Comparison of ENCODE assay signal across 30 mouse cellular contexts in the genomic region with DNA sequence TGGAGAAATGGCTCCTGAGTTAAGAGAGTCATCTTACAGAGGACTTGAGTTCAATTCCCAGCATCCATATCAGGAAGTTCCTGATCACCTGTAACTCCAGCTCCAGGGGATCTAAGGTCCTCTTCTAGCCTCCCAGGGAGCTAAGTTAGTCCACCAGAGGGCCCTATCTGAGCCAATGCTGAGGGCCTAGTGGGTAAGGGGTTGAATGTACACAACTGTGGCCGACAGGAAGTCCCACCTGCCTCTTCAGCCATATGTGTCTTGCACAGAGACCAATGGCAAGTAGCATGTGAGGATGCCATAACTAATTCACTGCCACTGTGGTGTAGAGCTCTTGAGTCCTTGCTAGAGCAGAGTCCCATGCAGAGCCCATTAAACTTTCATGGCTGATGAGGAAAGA. TPM values are rescaled to one million over a fixed set of nuclear protein-coding genes. Genes with fewer than 3 reads are reported as not detected.
DNase-seq lines count a peak whose midpoint lies in the region; ATAC-seq and TF ChIP-seq lines count a peak whose summit lies in the region.
"Had no signal": no experiment of that assay in that cellular context is flagged by ENCODE, and none has a peak within 500 bp of the region (broad histone marks: within the 10 kb centered on the region; RNA-seq: fewer than 3 reads in every experiment).

No protein-coding gene starts in this region.

- H3K4me1 ChIP-seq in heart, embryonic 12.5 days (replicated peaks) = no peaks in the 10 kb centered on the region
- H3K4me1 ChIP-seq in CH12.LX (ENCODE audit: control insufficient read depth in 1 of 2, insufficient read depth in 2 of 2) = peaks cover 0 to 10% of the 10 kb centered on the region in 2 experiments; a peak in 2 of 4 replicates
- H3K4me1 ChIP-seq in lung, adult 2 months (ENCODE audit: control insufficient read depth, insufficient read depth, low read length) = no peaks in the 10 kb centered on the region
- H3K4me1 ChIP-seq: embryonic facial prominence, embryonic 10.5 days; embryonic facial prominence, embryonic 13.5 days; forebrain, embryonic 12.5 days; forebrain, embryonic 15.5 days; heart, embryonic 10.5 days; hindbrain, embryonic 13.5 days had no signal

- DNase-seq in heart, adult 11 months = peak; percentile 82
- no peak for DNase-seq in CH12.LX (ENCODE audit: extremely low read depth)
- peak; percentile 30 for DNase-seq in naive thymus-derived CD4-positive, alpha-beta T cell, adult 2 months (ENCODE audit: low read depth)
- DNase-seq in spleen, postnatal 14 days (ENCODE audit: low spot score in 2 of 2) = no peak
- no peak for DNase-seq in kidney, adult 9 months
- no peak for DNase-seq in lung, adult 2 months
- DNase-seq: adrenal gland, adult 8-10 months; adrenal gland, postnatal 25 days; cerebellum, adult 11-12 months; cerebellum, adult 8-10 months; cerebellum, postnatal 10 days; cerebellum, postnatal 36 days; embryo, embryonic 11 days; gastrocnemius, postnatal 25 days; heart, adult 2 months had no signal

- no peak overlapping the region for H3K4me2 ChIP-seq in heart, embryonic 12.5 days
- H3K4me2 ChIP-seq in CH12.LX (ENCODE audit: insufficient read depth, low read depth, poor library complexity, severe bottlenecking) = no peak overlapping the region
- H3K4me2 ChIP-seq: embryonic facial prominence, embryonic 13.5 days; forebrain, embryonic 12.5 days; forebrain, embryonic 15.5 days; hindbrain, embryonic 13.5 days had no signal

- 0 out of 2 replicates have a peak, but pooled peaks cover 3% of the 10 kb centered on the region for H3K9me3 ChIP-seq in heart, embryonic 12.5 days (replicated peaks)
- no peaks in the 10 kb centered on the region for H3K9me3 ChIP-seq in CH12.LX (replicated peaks; ENCODE audit: low read length)
- H3K9me3 ChIP-seq: embryonic facial prominence, embryonic 10.5 days; embryonic facial prominence, embryonic 13.5 days; forebrain, embryonic 12.5 days; forebrain, embryonic 15.5 days; heart, embryonic 10.5 days had no signal

- H3K36me3 ChIP-seq in heart, embryonic 12.5 days = no peaks in the 10 kb centered on the region
- H3K36me3 ChIP-seq in CH12.LX (replicated peaks in 1 of 2; ENCODE audit: control insufficient read depth in 1 of 2, insufficient read depth in 1 of 2, low read length in 1 of 2) = peaks cover 2 to 19% of the 10 kb centered on the region in 2 experiments
- H3K36me3 ChIP-seq: embryonic facial prominence, embryonic 10.5 days; embryonic facial prominence, embryonic 13.5 days; forebrain, embryonic 12.5 days; forebrain, embryonic 15.5 days; heart, embryonic 10.5 days; hindbrain, embryonic 13.5 days had no signal

- no peak overlapping the region for H3K9ac ChIP-seq in heart, embryonic 12.5 days
- H3K9ac ChIP-seq in CH12.LX (ENCODE audit: insufficient read depth, low read depth) = no peak overlapping the region
- H3K9ac ChIP-seq: embryonic facial prominence, embryonic 13.5 days; forebrain, embryonic 12.5 days; forebrain, embryonic 15.5 days; hindbrain, embryonic 13.5 days had no signal

- no peak overlapping the region for H3K4me3 ChIP-seq in heart, embryonic 12.5 days
- no peak overlapping the region for H3K4me3 ChIP-seq in CH12.LX (replicated peaks in 1 of 3; ENCODE audit: low read depth in 2 of 3, low read length in 2 of 3, poor library complexity in 1 of 3)
- H3K4me3 ChIP-seq in lung, adult 2 months (replicated peaks; ENCODE audit: extremely low read depth, low read depth, low read length) = no peak overlapping the region
- H3K4me3 ChIP-seq: embryonic facial prominence, embryonic 10.5 days; embryonic facial prominence, embryonic 13.5 days; erythroblast, embryonic 14.5 days; forebrain, embryonic 12.5 days; forebrain, embryonic 15.5 days; heart, adult 2 months; heart, embryonic 10.5 days; hindbrain, embryonic 13.5 days had no signal

- no peaks in the 10 kb centered on the region for H3K27me3 ChIP-seq in heart, embryonic 12.5 days (replicated peaks)
- no peaks in the 10 kb centered on the region for H3K27me3 ChIP-seq in CH12.LX (replicated peaks)
- H3K27me3 ChIP-seq: embryonic facial prominence, embryonic 13.5 days; forebrain, embryonic 12.5 days; forebrain, embryonic 15.5 days; hindbrain, embryonic 13.5 days had no signal

- in situ Hi-C loops in CH12.LX (cut with MboI; ENCODE audit: low pct_ligation_motif_present, low pct_unique_long_range_greater_than_20kb, low sequenced_read_pairs) = no loop called here

- no peak; the same call in 1 of the 2 replicates for TF ChIP-seq RAD21 in CH12.LX (IDR thresholded peaks at IDR 0.05; ENCODE audit: low read depth, low read length)

- TF ChIP-seq POLR2A in CH12.LX (IDR thresholded peaks at IDR 0.05; ENCODE audit: low read depth, low read length) = no peak
- TF ChIP-seq POLR2A in lung, adult 2 months (IDR thresholded peaks at IDR 0.05; ENCODE audit: borderline replicate concordance, extremely low read depth, low read depth, low read length) = no peak

- no peak for ATAC-seq in heart, embryonic 12.5 days (ENCODE audit: insufficient number of reproducible peaks, low FRiP score)
- ATAC-seq: forebrain, embryonic 15.5 days; hindbrain, embryonic 16.5 days had no signal

- no peak overlapping the region for H3K27ac ChIP-seq in heart, embryonic 12.5 days (ENCODE audit: poor library complexity, severe bottlenecking)
- no peak overlapping the region for H3K27ac ChIP-seq in CH12.LX (ENCODE audit: insufficient read depth, low read depth)
- H3K27ac ChIP-seq: embryonic facial prominence, embryonic 10.5 days; embryonic facial prominence, embryonic 13.5 days; forebrain, embryonic 12.5 days; forebrain, embryonic 15.5 days; heart, adult 2 months; heart, embryonic 10.5 days; hindbrain, embryonic 13.5 days had no signal

- no peaks in the 10 kb centered on the region for H3K79me2 ChIP-seq in CH12.LX (replicated peaks; ENCODE audit: control insufficient read depth, extremely low read depth, insufficient read depth, poor library complexity, severe bottlenecking)

- TF ChIP-seq EP300 in CH12.LX (IDR thresholded peaks at IDR 0.05; ENCODE audit: low read length) = no peak

- peak in 1 of 2 experiments; percentile 28; a peak in 2 of 4 replicates for TF ChIP-seq CTCF in CH12.LX (conservative IDR thresholded peaks at IDR 0.05 in 1 of 2, IDR thresholded peaks at IDR 0.05 in 1 of 2; ENCODE audit: low read depth in 2 of 2, low read length in 2 of 2)
- TF ChIP-seq CTCF in lung, adult 2 months (IDR thresholded peaks at IDR 0.05; ENCODE audit: insufficient read depth, low read length) = no peak

- 64% methylated on average over 1 of the region's 1 CpGs for WGBS in heart, embryonic 12.5 days
- 66% methylated on average over 1 of the region's 1 CpGs for WGBS in lung, adult 2 months

- dilution Hi-C loops in CH12.LX (cut with MboI; ENCODE audit: extremely low pct_ligation_motif_present, extremely low pct_unique_long_range_greater_than_20kb, low sequenced_read_pairs) = no loop called here

TF ChIP-seq in CH12.LX, 34 proteins besides CTCF, POLR2A, EP300 and RAD21:
- TF ChIP-seq ZNF384 (IDR thresholded peaks at IDR 0.05; ENCODE audit: low read depth, low read length) (no peak), SMC3 (IDR thresholded peaks at IDR 0.05; ENCODE audit: low read depth, low read length) (peak; percentile 30)
TF ChIP-seq in CH12.LX: peak in this region for 1.

RNA-seq across cellular contexts. Expression of a gene that starts 44.4 kb away (rescaled TPM):
- polyA plus RNA-seq in heart, embryonic 12.5 days (2016; fragmentation: Nextera tagmentation; extraction: Ambion mirVana) = not detected in 2 replicates
- total RNA-seq in CH12.LX (2012; rRNA removed) (1.6 and 1.7 TPM in 2 replicates), CH12.LX (2014; rRNA removed) (1.4 and 2.4 TPM in 2 replicates)
- polyA plus RNA-seq in CH12.LX (2012; ENCODE audit: insufficient read length, low read depth) = 4.6 and 5.5 TPM in 2 replicates
- 0.29 and 0.37 TPM in 2 replicates for polyA plus RNA-seq in lung, adult 2 months (2012; rRNA removed)
- total RNA-seq: adrenal gland, adult 8-10 months; adrenal gland, postnatal 25 days; gastrocnemius, adult 8-10 months; gastrocnemius, postnatal 25 days; heart, adult 2 months; heart, postnatal 25 days had no signal
- polyA plus RNA-seq: cortical plate, adult 2 months; embryonic facial prominence, embryonic 10.5 days; embryonic facial prominence, embryonic 13.5 days; erythroblast, embryonic 14.5 days; forebrain, embryonic 15.5 days; gonadal fat pad, adult 2 months; heart, embryonic 10.5 days; heart, embryonic 14.5 days; heart, postnatal 0 days; hindbrain, embryonic 13.5 days had no signal

Comparison
In these comparisons a context has a peak if more than half of its experiments do, and no peak if none do; other contexts are left out.
1. DNase-seq: peak in heart, adult 11 months (single experiment) and naive thymus-derived CD4-positive, alpha-beta T cell, adult 2 months (single experiment); none in CH12.LX (single experiment), spleen, postnatal 14 days (0 of 2), kidney, adult 9 months (single experiment) and lung, adult 2 months (single experiment).